Mouse (Mus musculus) 3T3-L1 (cell line): ENCODE measurements around the gene Tmem104.

Source experiments
- DNase-seq: peaks from one replicate; pipeline ENCODE4 v3.0.0-alpha.2; 2015; ENCODE audit warnings: low read depth, low spot score

Gene Tmem104

DNA sequence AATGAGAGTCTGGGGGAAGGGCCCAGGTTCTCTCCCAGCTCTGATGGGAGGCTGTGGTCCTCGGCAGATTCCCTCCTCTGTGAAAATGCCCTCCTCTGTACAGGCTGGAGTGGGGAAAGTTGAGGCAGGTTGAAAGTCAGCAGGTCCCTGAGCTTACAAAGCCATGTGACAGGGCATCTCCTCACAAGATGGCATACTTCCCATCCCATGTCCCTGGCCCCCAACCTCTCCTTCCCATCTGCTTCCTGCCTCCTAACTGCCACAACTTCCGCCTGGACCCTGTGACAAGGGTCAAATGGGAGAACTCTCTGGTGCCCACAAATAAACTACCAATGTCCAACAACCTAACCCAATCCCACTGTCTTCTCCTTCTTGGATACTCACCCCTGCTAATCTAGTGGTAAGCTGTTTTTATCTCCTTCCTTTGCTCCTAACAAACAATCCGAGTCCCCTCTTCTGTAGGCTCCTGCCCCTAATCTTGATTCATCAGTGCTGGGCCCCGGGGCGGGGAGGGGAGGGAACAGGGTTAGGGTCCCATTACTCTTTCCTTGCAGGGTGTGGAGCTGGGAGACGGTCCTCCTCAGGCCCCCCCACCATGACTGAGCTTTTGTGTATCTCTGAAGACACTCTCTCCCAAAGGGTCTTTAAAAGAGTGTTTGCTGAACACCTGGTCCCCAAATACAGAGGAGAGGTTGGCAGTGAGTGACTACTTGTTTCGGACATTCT is 77.0 kb downstream of the Tmem104 start:
- DNase-seq: no peak

DNA sequence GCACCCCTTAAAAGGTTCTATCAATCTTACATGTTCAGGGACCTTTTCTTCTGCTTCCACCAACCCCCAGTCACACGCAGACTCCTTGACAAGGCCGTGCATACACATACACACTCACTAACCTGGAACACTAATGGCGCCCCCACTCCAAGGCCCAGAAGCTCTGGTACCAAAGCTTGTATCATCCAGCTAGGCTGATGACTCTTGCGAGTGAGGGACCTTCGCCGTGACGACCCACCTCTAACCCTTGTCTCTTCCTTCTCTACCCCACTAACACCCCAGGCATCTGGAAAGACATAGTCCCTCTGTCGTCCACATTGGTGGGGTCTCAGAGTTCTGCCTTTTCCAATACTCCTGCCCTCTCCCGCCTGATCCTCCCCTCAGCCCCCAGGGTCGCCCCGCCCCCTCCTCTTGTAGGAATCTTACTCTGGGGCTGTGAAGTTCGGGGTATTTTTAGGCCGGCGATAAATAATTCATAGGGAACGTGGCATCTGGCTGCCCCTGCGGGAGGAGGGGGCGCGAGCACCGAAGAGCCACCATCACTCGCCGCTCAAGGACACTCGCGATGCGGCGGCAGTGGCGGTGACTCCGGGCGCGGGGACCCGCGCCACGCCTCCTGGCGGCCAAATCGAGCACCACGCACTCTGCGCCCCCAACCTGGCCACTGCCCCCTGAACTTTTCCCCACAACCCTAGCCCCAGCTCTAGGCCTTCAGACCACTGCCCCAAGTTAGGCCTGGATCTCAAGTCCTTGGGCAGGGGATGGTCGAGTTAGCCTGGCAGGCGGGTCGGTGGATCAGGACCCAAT is 77.8 kb downstream of the Tmem104 start:
- DNase-seq: no peak

- no peak for DNase-seq
Measured at GRCm38 (mm10) chr11:115265771-115266399, 78.6 kb downstream of the Tmem104 start.

DNA sequence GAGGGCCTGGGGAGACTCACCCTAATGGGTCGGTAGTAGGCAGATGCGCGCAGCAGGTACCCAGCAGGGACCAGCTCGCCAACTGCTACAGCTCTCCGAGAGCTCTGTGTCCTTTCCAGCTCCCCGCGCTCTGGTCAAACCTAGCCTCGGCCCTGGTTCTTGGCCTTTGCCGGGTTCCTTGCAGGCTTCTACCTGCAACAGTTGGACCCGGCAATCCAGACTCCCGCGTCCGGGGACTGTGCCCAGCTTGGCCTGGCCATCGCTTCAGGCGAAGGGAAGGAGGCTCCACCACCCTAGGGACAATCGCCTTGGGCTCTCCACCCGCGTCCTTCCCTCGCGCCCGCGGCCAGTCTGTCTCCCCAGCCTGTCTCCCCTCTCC is 79.1 kb downstream of the Tmem104 start:
- no peak for DNase-seq

DNA sequence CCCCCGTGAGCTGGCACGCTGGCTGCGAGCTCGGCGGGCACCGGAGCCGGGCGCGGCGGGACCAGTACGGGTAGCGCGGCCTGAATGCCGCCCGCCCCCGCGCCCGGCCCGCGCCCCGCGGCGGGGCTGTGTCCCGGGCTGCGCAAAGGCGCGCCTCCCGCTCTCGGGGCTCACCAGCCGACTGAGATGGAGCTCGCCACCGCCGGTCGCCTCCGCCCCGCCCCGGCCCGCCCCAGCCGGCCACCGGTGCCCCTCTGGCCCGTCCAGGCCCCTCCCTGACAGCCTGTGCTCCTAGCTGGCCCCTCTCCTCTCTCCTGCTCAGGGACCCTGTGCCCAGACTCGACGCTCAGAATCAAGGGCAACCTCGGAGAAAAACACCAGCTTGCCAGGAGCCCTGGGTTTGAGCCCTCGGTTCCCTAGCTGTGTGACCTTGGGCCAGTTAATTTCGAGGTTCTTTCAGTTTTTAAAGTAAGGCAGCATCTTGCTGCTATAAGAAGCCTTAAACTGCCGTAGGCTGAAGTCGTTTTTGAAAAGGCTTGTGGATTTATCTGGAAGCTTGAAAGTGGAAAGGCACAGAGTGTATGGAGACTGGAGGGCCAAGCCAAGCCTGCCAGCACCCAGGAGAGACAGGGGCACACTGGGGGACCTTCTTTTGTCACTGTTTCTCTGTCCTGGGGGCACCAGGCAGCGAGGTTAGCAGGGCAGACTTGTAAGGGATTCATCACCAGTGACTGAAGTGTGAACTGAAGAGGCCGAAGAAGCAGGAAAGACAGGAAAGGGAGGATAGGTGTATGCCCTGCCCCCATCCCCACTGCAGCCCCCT is 80.0 kb downstream of the Tmem104 start, which contains the start of gene Grin2c:
TSS of gene Grin2c (minus strand) at position 183 of the 823 bp plus-strand sequence.
- DNase-seq: no peak

DNA sequence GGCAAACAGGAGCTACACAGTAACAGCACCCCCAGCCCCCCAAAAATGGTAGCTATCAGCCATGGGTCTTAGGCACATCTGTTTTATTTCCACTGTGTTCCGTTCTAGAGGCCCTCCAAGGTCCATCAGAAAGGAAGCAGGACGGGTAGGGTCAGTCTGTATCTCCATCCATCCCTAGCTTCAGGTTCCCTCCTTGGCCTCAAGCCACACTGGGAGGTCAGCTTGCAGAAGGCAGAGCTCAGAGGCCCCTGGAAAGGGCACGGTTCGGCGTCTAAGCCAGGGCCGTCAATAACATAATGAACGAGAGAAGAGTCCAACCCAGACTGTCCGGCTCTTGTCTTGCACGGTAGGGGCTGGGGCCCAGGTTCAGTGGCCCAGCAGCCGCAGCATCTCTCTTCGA is 80.7 kb downstream of the Tmem104 start:
- no peak for DNase-seq

GRCm38 (mm10) chr11:115269330-115270066 is 82.2 kb downstream of the Tmem104 start:
- no peak for DNase-seq

DNA sequence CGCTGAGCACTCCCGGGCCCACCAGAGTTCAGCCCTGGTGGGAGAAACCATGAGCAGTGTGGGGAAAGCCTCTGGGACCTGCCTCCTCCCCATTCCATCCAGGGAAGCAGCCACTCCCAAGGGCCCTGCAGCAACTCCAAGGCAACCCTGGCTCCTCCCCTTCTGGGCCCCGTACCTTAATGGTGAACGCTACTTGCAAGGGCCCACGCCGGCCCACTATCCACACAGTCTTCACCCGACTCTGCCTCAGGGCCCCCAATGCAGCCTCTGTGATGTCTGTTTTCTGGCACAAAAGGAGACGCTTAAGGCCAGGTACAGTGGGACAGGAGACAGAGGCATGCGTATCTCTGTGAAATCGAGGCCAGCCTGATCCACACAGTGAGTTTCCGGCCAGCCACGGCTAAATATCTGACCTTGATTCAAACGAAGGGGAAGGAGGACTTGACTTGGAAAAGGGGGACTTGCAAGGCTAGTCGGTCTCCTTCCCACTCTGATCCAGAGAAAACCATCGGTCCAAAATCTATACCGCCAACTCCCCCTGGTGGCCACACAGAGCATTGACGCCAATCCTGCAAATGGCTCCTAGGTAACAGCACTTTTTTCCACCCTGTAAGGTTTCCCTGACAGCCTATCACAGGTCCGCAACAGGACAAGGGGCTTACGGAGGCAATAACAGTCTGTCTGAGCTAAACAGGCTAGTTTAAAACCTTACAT is 83.0 kb downstream of the Tmem104 start:
- peak; percentile 85 for DNase-seq

DNA sequence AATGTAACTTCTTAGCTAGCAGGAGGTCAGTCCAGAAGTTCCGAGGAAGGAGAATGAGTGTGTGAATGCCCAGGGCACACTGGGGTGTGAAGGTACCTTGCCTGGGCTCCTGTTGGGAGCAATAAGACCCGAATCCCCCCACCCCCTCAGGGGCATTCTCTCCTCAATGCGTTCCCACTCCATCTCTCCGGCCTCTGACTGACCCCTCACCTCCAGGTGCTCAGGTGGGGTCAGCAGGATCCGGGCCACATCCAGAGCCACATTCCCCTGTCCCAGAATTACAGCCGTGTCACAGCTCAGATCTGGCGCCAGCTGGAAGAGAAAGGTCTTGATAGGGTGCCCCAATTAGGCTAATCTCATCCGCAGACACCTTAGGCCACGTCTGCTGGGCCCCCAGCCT is 83.8 kb downstream of the Tmem104 start:
- no peak for DNase-seq

DNA sequence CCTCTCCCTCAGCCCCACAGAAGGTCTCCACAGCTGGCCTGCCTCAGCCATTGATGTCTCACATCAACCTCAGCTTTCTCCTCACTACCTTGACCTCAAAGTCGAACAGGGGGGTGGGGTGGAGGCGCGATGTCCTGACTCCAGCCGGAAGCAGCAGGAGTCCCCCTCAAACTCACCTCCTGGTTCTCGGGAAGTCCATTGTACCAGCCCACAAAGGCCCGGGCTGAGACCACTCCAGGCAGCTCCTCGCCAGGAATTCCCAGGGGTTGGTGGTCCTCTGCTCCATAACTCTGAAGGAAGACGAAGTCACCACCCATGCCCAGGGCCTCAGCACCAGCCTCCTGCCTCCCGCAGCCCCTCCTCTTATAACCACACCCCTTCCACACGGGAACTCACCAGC is 84.2 kb downstream of the Tmem104 start:
- no peak for DNase-seq

- DNase-seq: no peak
Measured at GRCm38 (mm10) chr11:115272894-115273498, 85.7 kb downstream of the Tmem104 start.

- no peak for DNase-seq
Measured at GRCm38 (mm10) chr11:115273735-115274134, 86.4 kb downstream of the Tmem104 start.

DNA sequence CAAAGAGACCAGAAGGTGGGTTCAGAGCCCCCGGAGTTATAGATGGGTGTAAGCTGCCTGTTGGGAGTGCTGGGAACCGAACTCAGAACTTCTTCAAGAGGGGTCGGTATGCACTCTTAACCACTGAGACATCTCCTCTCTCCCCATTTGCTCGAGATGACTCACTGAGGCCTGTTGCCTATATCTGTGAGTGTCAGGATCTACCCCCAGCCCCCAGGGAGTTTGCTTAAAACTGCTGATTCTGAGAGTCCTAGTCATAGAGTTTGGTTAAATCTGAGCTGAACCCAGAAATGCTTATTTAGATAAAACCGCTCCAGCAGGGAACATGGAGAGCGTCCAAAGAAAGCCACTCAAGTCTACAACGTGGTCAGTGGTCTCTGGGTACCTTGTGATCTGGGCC is 86.9 kb downstream of the Tmem104 start:
- peak; percentile 72 for DNase-seq

DNA sequence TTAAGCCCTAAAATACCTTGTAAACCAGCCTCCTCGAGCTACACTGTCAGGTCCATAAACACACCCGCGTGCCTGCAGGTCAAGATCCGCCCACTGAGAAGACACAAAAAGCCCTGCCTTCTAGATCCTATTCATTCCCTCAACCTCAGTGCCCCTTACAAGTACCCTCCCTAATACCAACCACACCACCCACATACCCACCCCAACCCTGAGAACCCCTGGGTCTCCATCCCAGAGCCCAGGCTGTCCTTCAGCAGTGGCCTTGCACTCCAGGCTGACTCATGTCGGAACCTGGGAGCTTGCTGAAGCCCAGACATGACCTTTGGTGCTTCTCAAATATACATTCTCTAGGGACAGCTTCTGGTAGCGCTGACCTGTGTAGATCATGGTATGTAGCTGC is 87.5 kb downstream of the Tmem104 start:
- no peak for DNase-seq

GRCm38 (mm10) chr11:115275509-115275908 is 88.2 kb downstream of the Tmem104 start:
- peak; percentile 28 for DNase-seq

DNA sequence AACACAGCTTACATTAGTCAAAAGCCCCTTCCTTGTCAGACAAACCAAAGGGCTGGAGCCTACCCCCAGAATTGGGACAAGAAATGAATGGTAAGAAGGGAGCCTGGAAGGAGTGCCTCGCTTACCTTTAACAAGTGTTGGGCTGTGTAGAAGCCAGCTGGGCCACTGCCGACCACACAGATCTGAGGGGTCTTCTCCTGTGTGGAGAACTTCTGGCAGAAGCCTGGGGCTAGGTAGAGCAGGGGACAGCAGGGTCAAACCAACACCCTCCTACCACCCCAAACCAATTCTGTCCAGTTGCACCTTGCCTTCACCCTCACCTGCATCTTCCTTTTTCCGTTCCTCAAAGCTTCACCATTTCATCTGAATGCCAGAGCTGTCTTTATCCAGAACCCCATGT is 88.7 kb downstream of the Tmem104 start:
- no peak for DNase-seq

- DNase-seq: peak; percentile 100
Measured at GRCm38 (mm10) chr11:115276780-115277603, 89.7 kb downstream of the Tmem104 start, which contains the start of gene Fdxr. TSS of gene Fdxr (minus strand) at chr11:115277050.

DNA sequence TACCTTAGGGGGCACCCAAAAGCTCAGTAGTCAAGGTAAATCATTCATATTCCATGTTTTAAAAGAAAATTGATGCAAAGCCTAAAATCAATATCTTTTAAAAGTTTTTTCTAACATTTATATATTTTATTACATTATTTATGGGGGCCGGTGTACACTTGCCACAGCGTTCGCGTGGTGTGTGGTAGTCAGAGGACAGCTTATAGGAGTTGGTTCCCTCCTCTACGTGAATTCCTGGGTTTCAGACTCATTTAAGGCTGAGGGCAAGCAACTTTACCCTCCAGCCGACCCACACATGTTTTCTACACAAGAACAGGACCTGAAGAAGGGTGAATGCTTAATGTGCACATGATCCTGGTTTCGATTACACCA is 90.3 kb downstream of the Tmem104 start:
- DNase-seq: peak; percentile 26

- peak; percentile 13 for DNase-seq
Measured at GRCm38 (mm10) chr11:115278176-115278575, 90.9 kb downstream of the Tmem104 start.
